Mouse (Mus musculus): ENCODE data around the gene Csrnp1. TPM values are rescaled to one million over a fixed set of nuclear protein-coding genes. Genes with fewer than 3 reads are reported as not detected.

Gene Csrnp1
- polyA plus RNA-seq, 1 experiment from 2014 or later, result 1.4 TPM

DNA sequence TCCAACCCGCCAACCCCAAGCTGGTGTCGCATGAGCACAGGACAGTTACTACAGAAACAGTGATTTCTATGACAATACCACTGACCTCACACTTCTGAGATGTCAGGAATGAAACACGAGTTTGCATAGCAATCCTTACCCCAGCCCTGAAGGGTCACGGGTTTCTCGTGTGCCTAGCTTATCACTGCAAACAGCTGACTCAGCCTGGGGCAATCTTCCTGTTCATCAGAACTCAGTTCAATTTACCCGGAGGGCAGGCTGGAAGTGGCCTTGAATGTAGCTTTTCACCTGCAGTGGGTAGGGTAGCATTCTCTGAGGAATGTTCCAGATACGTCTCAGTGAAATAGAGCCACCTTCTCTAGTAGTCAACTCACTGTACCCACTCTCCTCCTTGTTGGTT lies 9.7 kb upstream of the Csrnp1 start:
- Histone ChIP-seq H3K4me2 (ENCODE audit: low read length) (no peak overlapping the region), H3K9me3 (replicated peaks; ENCODE audit: control insufficient read depth, low read length) (no peaks in the 10 kb centered on the region), H3K36me3 (ENCODE audit: control insufficient read depth, insufficient read depth, low read length) (no peaks in the 10 kb centered on the region), H3K9ac (ENCODE audit: low read length) (no peak overlapping the region), H3K27ac (ENCODE audit: low read depth, low read length) (no peak overlapping the region), H3K4me3 (ENCODE audit: low read depth, low read length) (no peak overlapping the region), H3K27me3 (replicated peaks; ENCODE audit: control insufficient read depth, insufficient read depth, low read length) (no peaks in the 10 kb centered on the region), H3K4me1 (ENCODE audit: control insufficient read depth, insufficient read depth, low read length) (no peaks in the 10 kb centered on the region)
- no peak for DNase-seq (ENCODE audit: low spot score)
- whole genome bisulfite sequencing, result 83% methylated on average over 7 of the region's 7 CpGs
- no peak for ATAC-seq

DNA sequence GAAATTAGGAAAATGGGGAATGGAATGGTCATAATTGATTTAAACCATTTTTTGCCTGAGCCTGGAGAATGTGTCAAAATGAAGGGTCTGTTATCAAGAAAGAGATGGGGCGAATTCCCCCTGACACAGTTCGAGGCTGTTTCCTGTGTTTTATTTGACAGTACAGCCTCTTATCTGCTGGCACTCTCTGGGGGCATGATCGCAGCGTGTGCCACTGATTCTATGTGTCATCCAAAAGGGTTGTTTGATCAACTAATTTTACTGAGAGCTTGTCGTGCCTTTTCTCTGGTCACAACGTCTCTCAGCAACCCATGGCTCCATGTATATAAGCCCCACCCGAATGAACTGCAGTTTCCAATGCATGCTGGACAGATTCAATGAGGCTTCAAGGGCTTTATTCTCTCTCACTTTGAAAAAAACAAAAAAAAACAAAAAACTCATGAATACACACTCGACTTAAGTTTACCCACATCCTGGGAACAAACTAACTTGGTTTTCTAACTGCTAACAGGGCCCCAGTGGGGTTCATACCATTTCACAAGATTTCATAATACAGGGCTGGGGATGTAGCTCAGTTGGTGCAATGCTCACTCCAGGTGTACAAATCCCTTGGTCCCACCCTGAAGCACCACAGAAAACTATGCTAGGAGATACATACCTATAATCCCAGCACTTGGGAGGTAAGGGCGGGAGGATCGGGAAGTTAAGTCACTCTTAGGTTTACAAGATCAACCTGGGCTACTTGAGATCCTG lies 8.8 kb upstream of the Csrnp1 start:
- 73% methylated on average over 10 of the region's 10 CpGs for WGBS
- no peak for DNase-seq (ENCODE audit: low spot score)
- H3K4me2 ChIP-seq (ENCODE audit: low read length), result no peak overlapping the region

DNA sequence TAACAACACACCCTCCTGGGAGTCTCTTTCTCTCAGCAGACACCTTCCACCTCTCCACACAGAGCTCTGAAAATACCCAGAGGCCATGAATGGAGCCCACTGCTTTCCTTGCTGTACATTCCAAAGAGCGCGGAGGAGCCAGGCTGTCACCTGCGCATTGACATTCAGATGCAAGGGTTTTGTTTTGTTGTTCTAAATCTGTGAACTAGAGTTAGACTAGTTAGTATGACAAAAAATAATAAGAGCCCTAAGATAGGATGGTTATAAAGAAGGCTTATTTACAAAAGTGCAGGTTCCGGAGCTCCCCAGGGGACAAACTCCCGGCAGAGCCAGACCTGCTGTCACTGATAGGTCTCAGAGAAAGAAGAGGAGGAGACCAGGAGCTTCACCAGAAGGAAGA lies 6.9 kb upstream of the Csrnp1 start:
- H3K36me3 ChIP-seq (ENCODE audit: control insufficient read depth, insufficient read depth, low read length), result no peaks in the 10 kb centered on the region
- no peaks in the 10 kb centered on the region for H3K4me1 ChIP-seq (ENCODE audit: control insufficient read depth, insufficient read depth, low read length)
- H3K9ac ChIP-seq (ENCODE audit: low read length), result no peak overlapping the region
- no peaks in the 10 kb centered on the region for H3K9me3 ChIP-seq (replicated peaks; ENCODE audit: control insufficient read depth, low read length)
- no peak overlapping the region for H3K27ac ChIP-seq (ENCODE audit: low read depth, low read length)
- H3K4me3 ChIP-seq (ENCODE audit: low read depth, low read length), result no peak overlapping the region
- no peak for DNase-seq (ENCODE audit: low spot score)
- H3K27me3 ChIP-seq (replicated peaks; ENCODE audit: control insufficient read depth, insufficient read depth, low read length), result no peaks in the 10 kb centered on the region
- no peak overlapping the region for H3K4me2 ChIP-seq (ENCODE audit: low read length)
- ATAC-seq, result no peak
- 17% methylated on average over 5 of the region's 5 CpGs for WGBS

More for the DNA sequence above, 8.8 kb upstream of the Csrnp1 start:
- Histone ChIP-seq H3K9ac (ENCODE audit: low read length) (no peak overlapping the region), H3K27ac (ENCODE audit: low read depth, low read length) (no peak overlapping the region), H3K4me1 (ENCODE audit: control insufficient read depth, insufficient read depth, low read length) (no peaks in the 10 kb centered on the region), H3K4me3 (ENCODE audit: low read depth, low read length) (no peak overlapping the region), H3K27me3 (replicated peaks; ENCODE audit: control insufficient read depth, insufficient read depth, low read length) (no peaks in the 10 kb centered on the region), H3K9me3 (replicated peaks; ENCODE audit: control insufficient read depth, low read length) (no peaks in the 10 kb centered on the region), H3K36me3 (ENCODE audit: control insufficient read depth, insufficient read depth, low read length) (no peaks in the 10 kb centered on the region)
- ATAC-seq, result no peak

DNA sequence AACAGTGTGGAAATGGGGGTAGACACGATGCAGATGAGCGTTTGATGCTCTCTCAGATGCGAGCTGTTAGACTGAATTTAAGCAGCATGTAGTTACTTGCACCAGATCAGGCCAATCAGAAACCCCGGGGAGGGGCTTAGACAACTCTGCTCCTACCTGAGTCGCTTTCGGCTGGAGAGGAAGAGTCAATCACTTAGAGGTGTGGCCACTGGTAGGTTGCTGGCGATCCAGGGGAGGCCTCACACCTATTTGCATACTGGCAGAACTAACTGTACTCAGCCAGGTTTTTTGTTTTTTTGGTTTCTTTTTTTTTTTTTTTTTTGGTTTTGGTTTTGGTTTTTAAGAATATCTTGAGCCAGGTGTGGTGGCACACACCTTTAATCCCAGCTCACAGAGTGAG lies 3.8 kb upstream of the Csrnp1 start:
- Histone ChIP-seq H3K4me3 (ENCODE audit: low read depth, low read length) (no peak overlapping the region), H3K9me3 (replicated peaks; ENCODE audit: control insufficient read depth, low read length) (no peaks in the 10 kb centered on the region), H3K36me3 (ENCODE audit: control insufficient read depth, insufficient read depth, low read length) (no peaks in the 10 kb centered on the region), H3K27me3 (replicated peaks; ENCODE audit: control insufficient read depth, insufficient read depth, low read length) (no peaks in the 10 kb centered on the region), H3K9ac (ENCODE audit: low read length) (no peak overlapping the region), H3K27ac (ENCODE audit: low read depth, low read length) (no peak overlapping the region), H3K4me2 (ENCODE audit: low read length) (no peak overlapping the region), H3K4me1 (ENCODE audit: control insufficient read depth, insufficient read depth, low read length) (peaks cover under 1% of the 10 kb centered on the region; the same call in 1 of the 2 replicates)
- no peak for ATAC-seq
- WGBS, result 47% methylated on average over 7 of the region's 7 CpGs
- no peak for DNase-seq (ENCODE audit: low spot score)

DNA sequence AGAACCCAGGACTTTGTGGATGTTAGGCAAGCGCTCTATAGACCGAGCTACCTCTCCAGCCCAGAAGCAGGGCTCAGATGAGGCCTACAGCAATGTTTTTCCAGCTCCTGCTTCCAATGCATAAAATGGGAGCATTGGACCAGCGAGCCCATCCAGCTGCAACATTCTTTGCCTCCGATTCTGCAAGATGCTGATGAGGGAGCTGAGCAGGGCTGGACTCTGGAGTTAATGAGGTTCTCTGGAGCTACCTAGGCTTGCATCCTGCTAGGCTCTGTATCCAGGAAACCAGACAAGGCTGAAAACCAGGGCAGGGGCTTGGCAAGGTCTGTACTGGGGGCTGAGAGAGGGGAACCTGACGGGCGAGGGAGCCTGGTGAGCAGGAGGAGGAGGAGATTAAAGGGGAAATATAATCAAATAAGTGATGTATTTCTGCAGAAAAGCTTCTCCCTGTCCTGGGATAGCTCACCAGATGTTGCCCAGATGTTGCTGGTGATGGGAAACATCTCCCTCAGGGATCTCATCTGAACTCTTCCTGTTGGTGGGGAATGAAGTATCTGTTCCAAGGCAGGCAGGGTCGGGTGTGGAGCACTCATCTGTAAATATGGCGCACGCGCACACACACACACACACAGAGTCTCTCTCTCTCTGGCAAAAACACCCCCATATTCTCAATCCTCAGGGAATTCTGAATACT lies 1.6 kb upstream of the Csrnp1 start:
- no peak overlapping the region for H3K4me2 ChIP-seq (ENCODE audit: low read length)
- H3K9ac ChIP-seq (ENCODE audit: low read length), result no peak overlapping the region
- H3K27me3 ChIP-seq (replicated peaks; ENCODE audit: control insufficient read depth, insufficient read depth, low read length), result 0 out of 2 replicates have a peak, but pooled peaks cover 4% of the 10 kb centered on the region
- H3K4me3 ChIP-seq (ENCODE audit: low read depth, low read length), result no peak overlapping the region
- ATAC-seq (no peak), DNase-seq (ENCODE audit: low spot score) (no peak)
- WGBS, result 81% methylated on average over 10 of the region's 10 CpGs
- no peak overlapping the region for H3K27ac ChIP-seq (ENCODE audit: low read depth, low read length)
- H3K4me1 ChIP-seq (ENCODE audit: control insufficient read depth, insufficient read depth, low read length), result peaks cover 22% of the 10 kb centered on the region
- no peaks in the 10 kb centered on the region for H3K36me3 ChIP-seq (ENCODE audit: control insufficient read depth, insufficient read depth, low read length)
- H3K9me3 ChIP-seq (replicated peaks; ENCODE audit: control insufficient read depth, low read length), result no peaks in the 10 kb centered on the region

DNA sequence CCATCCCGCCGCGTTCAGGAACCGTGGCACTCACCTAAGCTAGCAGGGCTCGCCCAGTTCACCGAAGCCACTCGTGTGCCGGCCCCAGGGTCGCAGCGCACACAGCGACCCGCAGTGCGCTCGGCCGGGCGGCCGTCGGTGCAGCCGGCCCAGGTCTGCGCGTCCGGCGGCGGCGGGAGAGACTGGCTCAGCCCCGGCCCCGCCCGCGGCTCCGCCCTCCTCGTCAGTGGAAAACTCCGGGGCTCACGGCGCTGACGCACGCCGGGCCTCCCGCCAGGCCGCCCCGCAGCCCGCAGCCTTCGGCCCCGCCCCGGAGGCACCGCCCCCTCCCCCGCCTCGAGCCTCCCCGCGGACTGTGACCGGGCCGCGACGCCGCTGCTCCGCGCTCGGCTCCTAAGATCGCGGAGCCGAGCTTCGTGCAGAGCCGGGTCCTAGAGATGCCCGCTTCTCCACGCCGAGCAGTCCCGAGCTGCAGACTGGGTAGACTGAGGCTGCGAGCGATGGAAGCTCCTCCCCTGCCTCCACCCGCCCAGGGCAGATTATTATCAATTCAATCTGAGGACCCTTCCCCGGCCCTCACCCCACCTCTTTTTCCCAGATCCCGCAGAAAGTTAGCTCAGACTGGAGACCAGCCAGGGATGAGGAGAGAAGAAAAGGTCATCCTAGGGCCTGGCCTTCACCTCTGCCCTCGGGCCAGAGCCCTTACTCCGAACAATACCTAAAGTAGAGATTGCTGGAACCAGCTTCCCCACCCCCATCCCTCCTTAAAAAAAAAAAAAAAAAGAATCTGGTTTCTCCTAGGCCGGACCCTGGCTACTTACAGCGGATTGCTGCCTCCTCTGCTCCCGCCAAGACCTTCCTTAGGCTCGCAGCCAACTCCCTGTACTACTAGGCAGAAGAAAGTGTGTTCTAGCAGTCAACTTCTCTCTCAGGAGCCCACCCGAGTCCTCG lies 598 bp downstream of the Csrnp1 start:
- Histone ChIP-seq H3K9me3 (replicated peaks; ENCODE audit: control insufficient read depth, low read length) (no peaks in the 10 kb centered on the region), H3K4me3 (ENCODE audit: low read depth, low read length) (peak overlapping the region; percentile 52), H3K4me1 (ENCODE audit: control insufficient read depth, insufficient read depth, low read length) (peaks cover 23% of the 10 kb centered on the region), H3K36me3 (ENCODE audit: control insufficient read depth, insufficient read depth, low read length) (no peaks in the 10 kb centered on the region), H3K4me2 (ENCODE audit: low read length) (peak overlapping the region; percentile 92), H3K9ac (ENCODE audit: low read length) (peak overlapping the region; percentile 66), H3K27me3 (replicated peaks; ENCODE audit: control insufficient read depth, insufficient read depth, low read length) (0 out of 2 replicates have a peak, but pooled peaks cover 4% of the 10 kb centered on the region), H3K27ac (ENCODE audit: low read depth, low read length) (no peak overlapping the region)
- peak; percentile 82 for ATAC-seq
- DNase-seq (ENCODE audit: low spot score), result peak; percentile 81
- 1% methylated on average over 59 of the region's 79 CpGs for WGBS

DNA sequence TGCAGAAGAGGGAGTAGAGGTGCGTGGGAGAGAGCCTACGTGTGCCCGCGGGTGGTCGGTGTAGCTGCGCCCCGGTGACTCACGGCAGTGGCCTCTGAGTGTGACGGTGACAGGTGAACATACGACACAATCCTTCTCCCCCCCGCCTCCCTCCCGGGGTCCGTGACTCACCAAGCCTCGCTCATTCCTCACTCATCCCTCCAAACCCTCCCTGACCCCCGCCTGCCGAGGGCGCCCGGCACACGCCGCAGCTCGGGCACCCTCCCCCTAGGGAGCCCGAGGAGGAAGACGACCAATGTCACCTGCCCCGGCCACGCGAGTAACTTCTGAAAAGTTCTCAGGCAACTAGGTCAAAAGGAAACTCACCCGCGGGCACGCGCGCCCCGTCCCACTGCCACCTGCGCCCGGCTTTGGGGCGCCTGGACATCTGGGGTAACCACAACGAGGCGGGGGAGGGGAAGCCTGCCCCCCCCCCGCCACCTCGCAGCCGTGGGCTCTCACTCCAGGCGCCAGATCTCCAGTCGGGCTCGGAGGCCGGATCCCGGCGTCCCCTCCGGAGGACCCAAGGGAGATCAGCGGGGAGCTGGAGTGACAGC lies 1.4 kb downstream of the Csrnp1 start:
- WGBS, result under 1% methylated on average over 40 of the region's 48 CpGs
- Histone ChIP-seq H3K4me2 (ENCODE audit: low read length) (peak overlapping the region; percentile 92), H3K4me3 (ENCODE audit: low read depth, low read length) (peak overlapping the region; percentile 52), H3K36me3 (ENCODE audit: control insufficient read depth, insufficient read depth, low read length) (no peaks in the 10 kb centered on the region), H3K9ac (ENCODE audit: low read length) (peak overlapping the region; percentile 66), H3K27ac (ENCODE audit: low read depth, low read length) (no peak overlapping the region), H3K4me1 (ENCODE audit: control insufficient read depth, insufficient read depth, low read length) (peaks cover 25% of the 10 kb centered on the region), H3K9me3 (replicated peaks; ENCODE audit: control insufficient read depth, low read length) (no peaks in the 10 kb centered on the region), H3K27me3 (replicated peaks; ENCODE audit: control insufficient read depth, insufficient read depth, low read length) (0 out of 2 replicates have a peak, but pooled peaks cover 4% of the 10 kb centered on the region)
- DNase-seq (ENCODE audit: low spot score) (no peak), ATAC-seq (no peak)

DNA sequence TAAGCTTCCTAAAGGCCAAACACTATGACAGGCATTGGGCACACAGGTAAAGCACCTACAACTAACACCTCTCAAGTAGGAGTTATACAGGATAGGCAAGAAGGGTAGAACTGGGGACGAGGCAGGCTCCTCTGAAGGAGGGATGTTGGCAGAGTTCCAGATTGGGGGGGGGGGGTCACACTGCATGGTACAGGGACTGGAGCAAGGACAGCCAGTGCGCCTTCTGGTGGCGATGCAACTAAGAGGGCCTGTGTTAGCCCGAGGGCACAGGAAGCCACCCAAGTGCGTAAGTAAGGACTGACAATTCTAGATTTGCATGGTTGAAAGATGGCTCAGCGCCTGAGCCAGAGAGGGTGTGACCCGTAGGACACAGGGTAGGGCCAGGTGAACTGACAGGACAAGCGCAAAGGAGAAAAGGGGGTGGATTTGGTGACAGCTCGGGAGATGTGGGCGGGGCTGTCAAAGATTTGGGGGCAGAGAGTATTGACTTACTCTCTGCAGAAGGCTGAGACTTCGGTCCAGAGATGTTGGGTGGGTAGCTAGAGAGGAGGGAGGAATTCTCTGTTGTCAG lies 2.1 kb downstream of the Csrnp1 start:
- no peaks in the 10 kb centered on the region for H3K9me3 ChIP-seq (replicated peaks; ENCODE audit: control insufficient read depth, low read length)
- WGBS, result 4% methylated on average over 11 of the region's 11 CpGs
- peak overlapping the region; percentile 52 for H3K4me3 ChIP-seq (ENCODE audit: low read depth, low read length)
- peak overlapping the region; percentile 92 for H3K4me2 ChIP-seq (ENCODE audit: low read length)
- peak; percentile 64 for DNase-seq (ENCODE audit: low spot score)
- H3K27me3 ChIP-seq (replicated peaks; ENCODE audit: control insufficient read depth, insufficient read depth, low read length), result 0 out of 2 replicates have a peak, but pooled peaks cover 4% of the 10 kb centered on the region
- no peaks in the 10 kb centered on the region for H3K36me3 ChIP-seq (ENCODE audit: control insufficient read depth, insufficient read depth, low read length)
- H3K27ac ChIP-seq (ENCODE audit: low read depth, low read length), result no peak overlapping the region; the same call in 1 of the 2 replicates
- peak; percentile 50 for ATAC-seq
- H3K9ac ChIP-seq (ENCODE audit: low read length), result peak overlapping the region; percentile 66; the same call in 1 of the 2 replicates
- H3K4me1 ChIP-seq (ENCODE audit: control insufficient read depth, insufficient read depth, low read length), result peaks cover 33% of the 10 kb centered on the region

Data from forebrain, embryonic 14.5 days (tissue).